Mouse (Mus musculus) kidney, embryonic 16.5 days (tissue): ENCODE measurements around the gene Dlx4. TPM values are rescaled to one million over a fixed set of nuclear protein-coding genes. Genes with fewer than 3 reads are reported as not detected.
A peak's percentile ranks its signal among the peaks of the same experiment; 100 is the strongest.

Experiments
- ATAC-seq: fragments of 200-750 bp; cut with Nextera tagmentation; 2 replicates; pipeline ENCODE4 v1.8.0; 2017; ENCODE audit warnings: moderate TSS enrichment; ENCODE audit not compliant: low FRiP score, low TSS enrichment
- H3K27ac ChIP-seq: fragments of 300-500 bp; sonication (generic); 2 replicates; pipeline ENCODE4 v1.5.1; 2014; ENCODE audit warnings: low read length
- H3K27me3 ChIP-seq: fragments of 300-500 bp; sonication (generic); 2 replicates; pipeline ENCODE4 v1.6.1; 2014; ENCODE audit warnings: low read length, control low read depth, mixed read lengths; ENCODE audit not compliant: insufficient read depth
- H3K36me3 ChIP-seq: fragments of 300-500 bp; sonication (generic); 2 replicates; pipeline ENCODE4 v1.6.1; 2014; ENCODE audit warnings: low read length, control low read depth, mixed read lengths; ENCODE audit not compliant: insufficient read depth
- H3K4me1 ChIP-seq: fragments of 300-500 bp; sonication (generic); 2 replicates; pipeline ENCODE4 v1.6.1; 2014; ENCODE audit warnings: low read length, control low read depth, mixed read lengths; ENCODE audit not compliant: insufficient read depth
- H3K4me2 ChIP-seq: fragments of 300-500 bp; sonication (generic); replicated peaks from 2 replicates; pipeline ENCODE4 v1.6.1; 2014; ENCODE audit warnings: low read depth, low read length
- H3K4me3 ChIP-seq: fragments of 300-500 bp; sonication (generic); 2 replicates; pipeline ENCODE4 v1.5.1; 2014; ENCODE audit warnings: mild to moderate bottlenecking, low read length
- H3K9ac ChIP-seq: fragments of 300-500 bp; sonication (generic); replicated peaks from 2 replicates; pipeline ENCODE4 v1.6.1; 2014; ENCODE audit warnings: low read length
- H3K9me3 ChIP-seq: fragments of 300-500 bp; sonication (generic); 2 replicates; pipeline ENCODE4 v1.6.1; 2016; ENCODE audit warnings: low read length, control low read depth
- WGBS: fragments of 180-500 bp; shearing (Covaris S2); extraction: QIAGEN DNeasy Blood & Tissue Kit; methylation state at CpG from one replicate; pipeline ENCODE4 v1.1.7; 2014; 5-methylcytosine and 5-hydroxymethylcytosine counted together
- polyA plus RNA-seq: library from polyadenylated mRNA; unstranded; fragments of >200 nt; fragmentation: Nextera tagmentation; extraction: Ambion mirVana; gene quantifications from 2 replicates; pipeline ENCODE4 v1.2.1, GENCODE M21; 2015

The Dlx4 gene
- polyA plus RNA-seq, 1 experiment from 2014 or later, result not detected

DNA sequence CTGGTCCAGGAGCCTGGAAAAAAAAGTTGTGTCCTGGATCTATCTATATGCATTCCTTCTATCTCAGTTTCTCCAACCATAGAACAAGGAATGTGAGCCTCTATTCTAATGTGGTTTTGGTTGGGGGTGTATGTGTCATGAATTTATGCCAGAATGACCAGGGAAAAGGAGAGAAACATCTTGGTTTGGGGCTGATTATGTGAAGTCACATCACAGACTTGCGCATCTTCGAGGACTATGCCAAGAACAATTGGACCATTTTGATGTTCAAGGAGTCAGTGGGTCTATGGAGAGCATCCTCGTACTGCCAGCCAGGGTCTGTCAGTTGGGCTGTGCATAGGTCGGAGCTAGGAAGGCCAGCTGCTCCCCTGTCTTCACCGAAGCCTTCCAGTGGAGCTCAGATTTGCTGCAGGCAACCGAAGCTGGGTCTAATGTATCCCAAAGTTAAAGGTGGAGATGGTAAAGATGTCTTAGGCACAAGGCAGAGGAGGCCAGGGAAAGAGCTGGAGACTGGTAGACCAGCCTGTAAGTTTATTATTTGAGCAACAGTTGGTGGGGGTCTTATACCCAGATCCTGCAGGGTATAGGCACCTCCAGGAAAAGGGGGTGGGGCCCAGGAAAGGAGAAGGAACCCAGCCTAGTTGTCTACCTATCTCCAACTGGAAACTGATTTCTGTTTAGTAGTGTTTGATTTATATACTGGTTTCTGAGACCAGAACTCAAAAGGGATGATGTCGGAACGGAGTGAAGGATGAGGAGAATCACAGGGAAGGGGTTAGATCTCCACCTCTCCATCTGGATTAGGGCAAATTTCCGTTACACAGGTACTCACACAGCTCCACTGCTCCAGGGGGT, 1.7 kb downstream of the Dlx4 start:
- Histone ChIP-seq H3K36me3 (no peaks in the 10 kb centered on the region), H3K9ac (no peak overlapping the region), H3K9me3 (no peaks in the 10 kb centered on the region), H3K27me3 (peaks cover 100% of the 10 kb centered on the region), H3K27ac (no peak overlapping the region), H3K4me1 (peaks cover 24% of the 10 kb centered on the region), H3K4me2 (peak overlapping the region; percentile 75; the same call in 1 of the 2 replicates), H3K4me3 (peak overlapping the region; percentile 49; the same call in 1 of the 2 replicates)
- WGBS, result 7% methylated on average over 9 of the region's 9 CpGs
- ATAC-seq, result no peak

DNA sequence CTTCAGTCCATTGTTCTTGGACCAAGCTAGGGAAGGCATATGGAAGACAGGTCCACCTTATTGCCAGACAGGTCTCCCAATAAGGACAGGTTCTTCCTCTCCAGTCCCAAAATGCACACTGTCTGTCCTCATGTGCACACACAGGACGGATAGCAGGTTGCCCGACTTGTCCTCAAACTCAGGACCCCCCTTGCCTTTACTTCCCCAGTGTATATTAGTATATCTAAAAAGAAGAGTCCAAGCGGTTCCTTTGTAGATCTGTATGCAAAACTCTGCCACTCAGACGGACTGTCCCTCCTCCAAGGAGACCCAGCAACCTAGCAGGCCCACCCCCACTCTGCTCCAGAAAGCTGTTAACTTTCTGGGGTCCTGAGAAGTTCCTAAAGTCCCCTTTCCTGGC, 2.4 kb downstream of the Dlx4 start:
- H3K4me3 ChIP-seq, result no peak overlapping the region
- peaks cover 100% of the 10 kb centered on the region for H3K27me3 ChIP-seq
- peaks cover 29% of the 10 kb centered on the region for H3K4me1 ChIP-seq
- no peak overlapping the region for H3K27ac ChIP-seq
- no peak for ATAC-seq
- H3K9me3 ChIP-seq, result no peaks in the 10 kb centered on the region
- no peak overlapping the region for H3K4me2 ChIP-seq
- 2% methylated on average over 4 of the region's 4 CpGs for WGBS
- no peaks in the 10 kb centered on the region for H3K36me3 ChIP-seq
- no peak overlapping the region for H3K9ac ChIP-seq

- 0 out of 2 replicates have a peak overlapping the region, but pooled peaks have one; percentile 13 for H3K4me3 ChIP-seq
- no peak overlapping the region for H3K9ac ChIP-seq
- H3K27me3 ChIP-seq, result peaks cover 100% of the 10 kb centered on the region
- no peaks in the 10 kb centered on the region for H3K9me3 ChIP-seq
- WGBS, result 2% methylated on average over 39 of the region's 39 CpGs
- ATAC-seq, result no peak
- peak overlapping the region; percentile 13; the same call in 1 of the 2 replicates for H3K4me2 ChIP-seq
- H3K36me3 ChIP-seq, result no peaks in the 10 kb centered on the region
- peaks cover 29% of the 10 kb centered on the region for H3K4me1 ChIP-seq
- H3K27ac ChIP-seq, result no peak overlapping the region
Measured at GRCm38 (mm10) chr11:95142980-95143575, 3.0 kb downstream of the Dlx4 start.

DNA sequence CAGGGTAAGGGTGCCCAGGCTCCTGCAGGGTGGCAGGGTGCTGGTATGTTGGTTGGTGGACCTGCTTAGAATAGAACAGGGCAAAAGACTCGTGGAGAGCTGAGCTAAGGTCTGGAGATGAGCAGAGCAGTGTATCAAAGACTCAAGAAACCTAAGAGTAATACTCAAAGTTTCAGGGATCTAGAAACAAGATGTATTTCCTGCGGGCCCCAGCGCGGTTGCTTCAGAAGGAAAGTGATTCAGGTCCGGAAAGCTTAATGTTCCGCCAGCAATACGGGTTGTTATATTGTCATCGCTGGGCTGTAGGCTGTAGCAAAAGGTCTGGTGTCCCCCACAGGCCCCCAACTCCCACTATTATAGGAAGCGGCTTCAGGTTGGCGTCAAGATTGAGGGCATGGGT, 3.8 kb downstream of the Dlx4 start:
- no peak overlapping the region for H3K9ac ChIP-seq
- ATAC-seq, result no peak

GRCm38 (mm10) chr11:95139871-95140270, 6.2 kb downstream of the Dlx4 start:
- no peak for ATAC-seq
- Histone ChIP-seq H3K9me3 (no peaks in the 10 kb centered on the region), H3K4me3 (no peak overlapping the region), H3K9ac (no peak overlapping the region), H3K4me2 (no peak overlapping the region), H3K27ac (no peak overlapping the region), H3K4me1 (peaks cover 16% of the 10 kb centered on the region), H3K27me3 (peaks cover 88% of the 10 kb centered on the region), H3K36me3 (no peaks in the 10 kb centered on the region)
- 53% methylated on average over 5 of the region's 5 CpGs for WGBS

More for the DNA sequence above, 3.8 kb downstream of the Dlx4 start:
- Histone ChIP-seq H3K36me3 (no peaks in the 10 kb centered on the region), H3K4me2 (no peak overlapping the region), H3K9me3 (no peaks in the 10 kb centered on the region), H3K4me3 (no peak overlapping the region), H3K27me3 (peaks cover 100% of the 10 kb centered on the region), H3K4me1 (peaks cover 29% of the 10 kb centered on the region), H3K27ac (no peak overlapping the region)
- 11% methylated on average over 10 of the region's 10 CpGs for WGBS

DNA sequence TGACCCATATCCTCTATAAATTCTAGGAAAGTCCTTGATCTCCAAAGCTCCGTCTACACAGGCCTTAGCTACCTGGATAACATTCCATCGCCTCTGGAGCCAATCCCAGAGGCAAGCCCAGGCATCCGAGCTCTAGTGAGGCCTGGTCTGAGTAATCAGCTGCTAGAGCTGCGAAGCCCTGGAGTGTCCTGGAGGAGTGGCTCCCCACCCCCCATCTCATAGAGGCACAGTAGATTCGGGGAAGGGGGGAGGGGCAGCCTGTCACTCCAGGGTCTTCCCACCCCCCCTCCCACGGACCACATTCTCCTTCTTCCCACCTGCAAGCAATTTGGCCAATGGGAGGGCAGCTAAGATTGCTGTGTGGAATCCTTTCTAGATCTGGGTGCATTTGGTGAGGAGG, 8.8 kb downstream of the Dlx4 start:
- H3K4me2 ChIP-seq, result no peak overlapping the region
- 0 out of 2 replicates have a peak, but pooled peaks cover 5% of the 10 kb centered on the region for H3K4me1 ChIP-seq
- ATAC-seq, result no peak
- no peak overlapping the region for H3K9ac ChIP-seq
- H3K4me3 ChIP-seq, result no peak overlapping the region
- peaks cover 62% of the 10 kb centered on the region for H3K27me3 ChIP-seq
- no peaks in the 10 kb centered on the region for H3K9me3 ChIP-seq
- H3K27ac ChIP-seq, result no peak overlapping the region
- WGBS, result 17% methylated on average over 6 of the region's 6 CpGs
- no peaks in the 10 kb centered on the region for H3K36me3 ChIP-seq

DNA sequence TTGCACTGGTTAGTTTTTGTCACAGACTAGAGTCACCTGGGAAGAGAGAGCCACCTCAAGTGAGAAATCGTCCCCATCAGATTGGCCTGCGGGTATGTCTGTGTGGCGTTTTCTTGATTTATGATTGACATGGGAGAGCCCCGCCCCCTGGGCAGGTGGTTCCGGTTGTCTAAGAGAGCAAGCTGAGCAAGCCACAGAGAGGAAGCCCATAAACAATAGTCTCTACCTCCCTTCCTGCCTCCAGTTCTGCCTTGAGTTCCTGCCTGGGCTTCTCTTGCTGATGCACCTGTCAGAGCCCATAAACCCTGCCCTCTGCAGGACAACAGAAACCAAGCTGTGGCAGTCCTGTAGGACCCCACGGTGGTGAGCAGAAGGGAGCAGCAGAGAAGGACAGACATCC, 12.7 kb downstream of the Dlx4 start:
- no peak overlapping the region for H3K27ac ChIP-seq
- 51% methylated on average over 6 of the region's 6 CpGs for WGBS

DNA sequence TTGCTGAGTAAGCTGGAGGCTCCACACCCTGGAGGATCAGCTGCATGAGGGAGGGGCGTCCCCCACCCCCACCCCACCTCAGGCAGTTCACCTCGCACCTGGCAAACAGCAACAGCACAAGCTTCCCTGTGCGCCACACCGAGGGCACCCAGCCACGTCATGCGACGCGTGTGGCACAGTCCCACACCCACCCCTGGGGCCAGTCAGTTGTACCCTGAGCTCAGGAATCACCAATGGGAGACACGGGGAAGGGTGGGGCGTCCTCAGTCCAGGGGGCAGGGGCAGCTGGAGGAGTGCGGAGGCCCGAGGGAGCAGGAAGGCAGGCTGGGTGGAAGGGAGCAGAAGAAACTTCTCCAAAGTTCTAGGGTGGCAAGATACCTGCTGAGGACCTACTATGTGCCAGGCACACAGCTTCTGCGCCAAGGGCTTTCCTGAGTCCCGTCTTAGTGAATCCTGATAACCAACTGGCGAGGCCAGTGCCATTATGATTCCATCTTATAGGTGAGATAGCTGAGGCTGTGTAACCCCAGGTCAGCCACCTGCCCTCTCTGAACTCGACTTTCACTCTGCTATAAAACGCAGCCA, 15.3 kb downstream of the Dlx4 start:
- 68% methylated on average over 17 of the region's 17 CpGs for WGBS
- H3K9me3 ChIP-seq, result no peaks in the 10 kb centered on the region
- no peak for ATAC-seq
- H3K9ac ChIP-seq, result no peak overlapping the region
- no peak overlapping the region for H3K4me2 ChIP-seq
- H3K27me3 ChIP-seq, result peaks cover 27% of the 10 kb centered on the region
- H3K36me3 ChIP-seq, result no peaks in the 10 kb centered on the region
- no peak overlapping the region for H3K4me3 ChIP-seq
- no peak overlapping the region for H3K27ac ChIP-seq
- H3K4me1 ChIP-seq, result peaks cover 13% of the 10 kb centered on the region

More for the DNA sequence above, 12.7 kb downstream of the Dlx4 start:
- H3K27me3 ChIP-seq, result peaks cover 45% of the 10 kb centered on the region
- no peak overlapping the region for H3K9ac ChIP-seq
- no peak for ATAC-seq
- no peak overlapping the region for H3K4me3 ChIP-seq
- no peaks in the 10 kb centered on the region for H3K9me3 ChIP-seq
- no peaks in the 10 kb centered on the region for H3K36me3 ChIP-seq
- no peaks in the 10 kb centered on the region for H3K4me1 ChIP-seq
- no peak overlapping the region for H3K4me2 ChIP-seq

DNA sequence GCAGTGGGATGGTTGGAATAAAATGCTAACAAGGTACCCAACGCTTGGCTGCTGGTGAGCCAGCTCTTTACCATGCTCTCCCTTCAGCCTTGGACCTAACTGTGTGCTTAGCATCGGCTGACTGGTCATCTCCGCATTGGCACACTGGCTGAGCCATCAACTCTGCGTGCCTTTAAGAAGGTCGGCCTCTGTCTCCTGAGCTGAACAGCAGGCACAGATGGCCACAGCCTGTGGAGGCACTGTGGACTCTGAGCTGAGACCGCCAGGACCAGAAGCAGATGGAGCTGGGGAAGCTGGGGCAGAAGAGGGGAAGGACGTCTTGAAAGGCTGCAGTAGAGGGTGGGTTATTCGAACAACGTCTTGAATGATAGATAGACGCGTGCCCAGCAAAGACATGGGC, 17.7 kb downstream of the Dlx4 start:
- Histone ChIP-seq H3K4me2 (no peak overlapping the region), H3K36me3 (no peaks in the 10 kb centered on the region), H3K4me1 (peaks cover 18% of the 10 kb centered on the region), H3K4me3 (no peak overlapping the region), H3K27ac (no peak overlapping the region), H3K27me3 (peaks cover 41% of the 10 kb centered on the region), H3K9me3 (no peaks in the 10 kb centered on the region), H3K9ac (no peak overlapping the region)
- ATAC-seq, result no peak
- 50% methylated on average over 11 of the region's 11 CpGs for WGBS
